Mouse (Mus musculus) intestine, postnatal 0 days (tissue): ENCODE data around the gene Mphosph9. TPM values are rescaled to one million over a fixed set of nuclear protein-coding genes. Genes with fewer than 3 reads are reported as not detected.
"Not testable (repeated sequence)": the region's sequence is repeated elsewhere in the genome, so short reads cannot be mapped to it uniquely, and the experiment has no call there.

Experiments
- ATAC-seq: fragments of 200-750 bp; cut with Nextera tagmentation; 2 replicates; pipeline ENCODE4 v1.8.0; 2017; ENCODE audit warnings: mild to moderate bottlenecking, moderate TSS enrichment, moderate library complexity
- H3K27ac ChIP-seq: fragments of 300-500 bp; sonication (generic); 2 replicates; pipeline ENCODE4 v1.5.1; 2014; ENCODE audit warnings: mild to moderate bottlenecking, low read depth, low read length, moderate library complexity
- H3K27me3 ChIP-seq: fragments of 300-500 bp; sonication (generic); replicated peaks from 2 replicates; pipeline ENCODE4 v1.6.1; 2014; ENCODE audit warnings: low read length, mixed read lengths; ENCODE audit not compliant: control insufficient read depth, insufficient read depth
- H3K36me3 ChIP-seq: fragments of 300-500 bp; sonication (generic); 2 replicates; pipeline ENCODE4 v1.6.1; 2014; ENCODE audit warnings: mild to moderate bottlenecking, moderate library complexity; ENCODE audit not compliant: control insufficient read depth, insufficient read depth
- H3K4me1 ChIP-seq: fragments of 300-500 bp; sonication (generic); replicated peaks from 2 replicates; pipeline ENCODE4 v1.6.1; 2014; ENCODE audit warnings: antibody characterized with exemption, low read length, mixed read lengths; ENCODE audit not compliant: control insufficient read depth, insufficient read depth
- H3K4me2 ChIP-seq: fragments of 300-500 bp; sonication (generic); replicated peaks from 2 replicates; pipeline ENCODE4 v1.6.1; 2014; ENCODE audit warnings: low read depth, mild to moderate bottlenecking, moderate library complexity
- H3K4me3 ChIP-seq: fragments of 300-500 bp; sonication (generic); 2 replicates; pipeline ENCODE4 v1.5.1; 2014; ENCODE audit warnings: low read depth, low read length
- H3K9ac ChIP-seq: fragments of 300-500 bp; sonication (generic); 2 replicates; pipeline ENCODE4 v1.6.1; 2014; ENCODE audit warnings: mild to moderate bottlenecking, low read depth, low read length
- H3K9me3 ChIP-seq: fragments of 300-500 bp; sonication (generic); 2 replicates; pipeline ENCODE4 v1.6.1; 2016; ENCODE audit warnings: mixed run types; ENCODE audit not compliant: control insufficient read depth
- CTCF ChIP-seq: sonication (generic); IDR thresholded peaks from 2 replicates; pipeline ENCODE4 v1.5.1; 2016; ENCODE audit warnings: low read depth, mild to moderate bottlenecking, control low read depth, antibody characterized with exemption, moderate library complexity
- WGBS: fragments of 180-500 bp; shearing (Covaris S2); extraction: QIAGEN DNeasy Blood & Tissue Kit; methylation state at CpG from one replicate; pipeline ENCODE4 v1.1.7; 2014; 5-methylcytosine and 5-hydroxymethylcytosine counted together
- polyA plus RNA-seq: library from polyadenylated mRNA; unstranded; fragments of >200 nt; fragmentation: Nextera tagmentation; extraction: Ambion mirVana; gene quantifications from 2 replicates; pipeline ENCODE4 v1.2.1, GENCODE M21; 2015

Gene Mphosph9
- polyA plus RNA-seq, 1 experiment from 2014 or later, result 2.6 TPM

- H3K36me3 ChIP-seq, result peaks cover 59% of the 10 kb centered on the region
- 96% methylated on average over 11 of the region's 11 CpGs for WGBS
These were observed 17.7 kb downstream of the Mphosph9 start for GRCm38 (mm10) chr5:124310091-124310490.

GRCm38 (mm10) chr5:124309155-124309554, 18.6 kb downstream of the Mphosph9 start:
- 95% methylated on average over 10 of the region's 10 CpGs for WGBS
- Histone ChIP-seq H3K4me2 (no peak overlapping the region), H3K36me3 (peaks cover 53% of the 10 kb centered on the region), H3K9me3 (no peaks in the 10 kb centered on the region), H3K4me1 (no peaks in the 10 kb centered on the region), H3K4me3 (no peak overlapping the region), H3K27me3 (no peaks in the 10 kb centered on the region), H3K9ac (no peak overlapping the region), H3K27ac (no peak overlapping the region)
- no peak for ATAC-seq
- no peak for TF ChIP-seq CTCF

More at GRCm38 (mm10) chr5:124310091-124310490, 17.7 kb downstream of the Mphosph9 start:
- TF ChIP-seq CTCF, result no peak
- Histone ChIP-seq H3K27me3 (no peaks in the 10 kb centered on the region), H3K4me3 (no peak overlapping the region), H3K4me1 (no peaks in the 10 kb centered on the region), H3K4me2 (no peak overlapping the region), H3K9ac (no peak overlapping the region), H3K27ac (no peak overlapping the region), H3K9me3 (no peaks in the 10 kb centered on the region)
- no peak for ATAC-seq

DNA sequence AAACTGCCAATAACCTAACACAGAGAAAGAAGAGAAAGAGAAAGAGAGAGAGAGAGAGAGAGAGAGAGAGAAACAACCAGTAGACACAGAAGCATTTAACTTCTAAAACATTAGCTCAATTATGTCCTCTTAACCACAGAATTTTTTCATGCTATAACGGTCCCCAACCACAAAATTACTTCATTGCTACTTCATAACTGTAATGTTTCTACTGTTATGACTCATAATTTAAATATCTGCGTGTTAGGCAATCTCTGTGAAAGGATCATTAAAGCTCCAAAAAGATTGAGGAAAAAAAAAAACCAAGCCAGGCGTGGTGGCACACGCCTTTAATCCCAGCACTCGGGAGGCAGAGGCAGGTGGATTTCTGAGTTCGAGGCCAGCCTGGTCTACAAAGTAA, 24.9 kb downstream of the Mphosph9 start:
- H3K9me3 ChIP-seq, H3K4me2 ChIP-seq, H3K27ac ChIP-seq, H3K4me3 ChIP-seq, H3K9ac ChIP-seq, ATAC-seq, H3K27me3 ChIP-seq, H3K4me1 ChIP-seq: not testable (repeated sequence)
- WGBS, result 86% methylated on average over 6 of the region's 6 CpGs
- H3K36me3 ChIP-seq, result peaks cover 36% of the 10 kb centered on the region

DNA sequence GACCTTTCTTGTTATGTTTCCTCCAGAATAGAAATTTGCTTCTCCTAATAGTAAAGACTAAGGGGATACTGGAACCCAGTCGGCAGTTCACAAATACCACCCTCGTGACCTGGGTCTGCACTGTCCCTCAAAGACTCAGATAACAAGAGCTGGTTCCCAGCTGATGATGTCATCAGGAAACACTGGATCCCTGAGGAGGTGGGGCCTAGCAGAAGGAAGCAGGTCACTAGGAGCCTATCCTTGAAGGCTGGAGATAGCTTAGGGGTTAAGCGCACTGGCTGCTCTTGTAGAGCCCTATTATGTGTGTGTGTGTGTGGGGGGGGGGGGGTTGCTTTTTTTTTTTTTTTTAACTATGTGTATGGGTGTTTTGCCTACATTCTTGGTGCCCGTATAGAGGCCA, 27.6 kb downstream of the Mphosph9 start:
- no peak overlapping the region for H3K9ac ChIP-seq
- H3K4me1 ChIP-seq, result 0 out of 2 replicates have a peak, but pooled peaks cover 3% of the 10 kb centered on the region
- H3K4me3 ChIP-seq, result no peak overlapping the region
- H3K27ac ChIP-seq, result 0 out of 2 replicates have a peak overlapping the region, but pooled peaks have one; percentile 1
- no peaks in the 10 kb centered on the region for H3K27me3 ChIP-seq
- TF ChIP-seq CTCF, result no peak
- 51% methylated on average over 4 of the region's 4 CpGs for WGBS
- no peaks in the 10 kb centered on the region for H3K9me3 ChIP-seq
- H3K4me2 ChIP-seq, result no peak overlapping the region
- H3K36me3 ChIP-seq, result peaks cover 27% of the 10 kb centered on the region; the same call in 1 of the 2 replicates
- ATAC-seq, result peak; percentile 81

DNA sequence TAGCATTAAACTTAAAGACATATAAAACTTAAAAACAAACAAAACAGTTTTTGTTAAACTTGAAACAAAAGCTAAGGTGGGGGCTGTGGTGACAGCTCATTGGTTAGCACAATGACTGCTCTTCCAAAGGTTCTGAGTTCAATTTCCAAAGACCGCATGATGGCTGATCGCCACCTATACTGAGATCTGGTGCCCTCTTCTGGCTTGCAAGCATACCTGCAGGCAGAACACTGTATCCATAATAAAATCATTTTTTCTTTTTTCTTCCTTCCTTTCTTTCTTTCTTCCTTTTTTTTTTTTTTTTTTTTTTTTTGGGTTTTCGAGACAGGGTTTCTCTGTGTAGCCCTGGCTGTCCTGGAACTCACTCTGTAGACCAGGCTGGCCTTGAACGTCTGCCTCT, 28.5 kb downstream of the Mphosph9 start:
- 64% methylated on average over 3 of the region's 4 CpGs for WGBS
- H3K27ac ChIP-seq, ATAC-seq, H3K4me2 ChIP-seq, H3K27me3 ChIP-seq, H3K4me3 ChIP-seq, H3K9ac ChIP-seq, H3K9me3 ChIP-seq, H3K4me1 ChIP-seq: not testable (repeated sequence)
- TF ChIP-seq CTCF, result peak; percentile 75
- peaks cover 30% of the 10 kb centered on the region for H3K36me3 ChIP-seq

GRCm38 (mm10) chr5:124296475-124296874, 31.3 kb downstream of the Mphosph9 start:
- 0 out of 2 replicates have a peak, but pooled peaks cover 3% of the 10 kb centered on the region for H3K4me1 ChIP-seq
- H3K36me3 ChIP-seq, result peaks cover 47% of the 10 kb centered on the region
- H3K9me3 ChIP-seq, result no peaks in the 10 kb centered on the region
- no peak overlapping the region for H3K27ac ChIP-seq
- H3K27me3 ChIP-seq, result no peaks in the 10 kb centered on the region
- no peak overlapping the region for H3K9ac ChIP-seq
- ATAC-seq, result no peak
- no peak overlapping the region for H3K4me3 ChIP-seq
- no peak overlapping the region for H3K4me2 ChIP-seq
- 81% methylated on average over 4 of the region's 4 CpGs for WGBS
- no peak for TF ChIP-seq CTCF

DNA sequence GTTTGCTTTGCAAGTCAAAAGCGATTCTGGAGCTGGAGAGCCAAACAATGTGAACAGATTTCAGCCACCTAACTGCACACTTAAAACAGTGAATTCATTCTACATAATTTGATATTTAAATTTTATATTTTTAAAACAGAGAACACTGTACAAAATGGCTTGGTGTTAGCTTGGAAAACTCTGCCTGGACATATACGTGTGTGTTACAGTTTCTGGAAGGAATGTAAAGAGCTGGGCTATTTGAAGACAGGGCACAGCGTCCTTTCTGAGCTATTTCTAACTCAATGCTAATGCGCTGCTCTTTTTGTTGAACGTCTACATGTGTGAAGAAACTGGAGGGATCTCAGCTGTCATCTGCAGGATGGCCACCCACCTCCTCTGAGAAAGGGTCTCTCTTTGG, 33.8 kb downstream of the Mphosph9 start:
- Histone ChIP-seq H3K9ac (no peak overlapping the region), H3K4me3 (no peak overlapping the region), H3K9me3 (no peaks in the 10 kb centered on the region), H3K4me1 (no peaks in the 10 kb centered on the region), H3K36me3 (peaks cover 66% of the 10 kb centered on the region), H3K27me3 (no peaks in the 10 kb centered on the region), H3K4me2 (no peak overlapping the region), H3K27ac (no peak overlapping the region)
- TF ChIP-seq CTCF, result no peak
- no peak for ATAC-seq
- 96% methylated on average over 5 of the region's 5 CpGs for WGBS
